Mouse (Mus musculus) midbrain, postnatal 0 days (tissue): ENCODE results near the gene Copb1. TPM values are rescaled to one million over a fixed set of nuclear protein-coding genes. Genes with fewer than 3 reads are reported as not detected.

Source experiments
- ATAC-seq: fragments of 200-750 bp; cut with Nextera tagmentation; 2 replicates; pipeline ENCODE4 v1.8.0; 2017; ENCODE audit warnings: moderate number of reproducible peaks, mild to moderate bottlenecking, moderate TSS enrichment, moderate library complexity; ENCODE audit not compliant: low FRiP score
- DNase-seq: peaks from one replicate; pipeline ENCODE4 v3.0.0-alpha.2; 2015; ENCODE audit warnings: low spot score
- H3K27ac ChIP-seq: fragments of 300-500 bp; sonication (generic); 2 replicates; pipeline ENCODE4 v1.5.1; 2014; ENCODE audit warnings: low read depth, mild to moderate bottlenecking, low read length, mixed read lengths
- H3K27me3 ChIP-seq: fragments of 300-500 bp; sonication (generic); 2 replicates; pipeline ENCODE4 v1.6.1; 2014; ENCODE audit warnings: low read length, control low read depth, mixed read lengths; ENCODE audit not compliant: insufficient read depth
- H3K36me3 ChIP-seq: fragments of 300-500 bp; sonication (generic); 2 replicates; pipeline ENCODE4 v1.6.1; 2014; ENCODE audit warnings: low read length, control low read depth, mixed read lengths; ENCODE audit not compliant: insufficient read depth
- H3K4me1 ChIP-seq: fragments of 300-500 bp; sonication (generic); 2 replicates; pipeline ENCODE4 v1.6.1; 2014; ENCODE audit warnings: mild to moderate bottlenecking, control low read depth, antibody characterized with exemption, low read length, mixed read lengths; ENCODE audit not compliant: insufficient read depth
- H3K4me2 ChIP-seq: fragments of 300-500 bp; sonication (generic); 2 replicates; pipeline ENCODE4 v1.6.1; 2014; ENCODE audit warnings: low read depth, mild to moderate bottlenecking, low read length, mixed read lengths; ENCODE audit not compliant: poor library complexity, severe bottlenecking
- H3K4me3 ChIP-seq: fragments of 300-500 bp; sonication (generic); 2 replicates; pipeline ENCODE4 v1.5.1; 2014; ENCODE audit warnings: low read depth, mild to moderate bottlenecking, low read length, moderate library complexity
- H3K9ac ChIP-seq: fragments of 300-500 bp; sonication (generic); replicated peaks from 2 replicates; pipeline ENCODE4 v1.6.1; 2014; ENCODE audit warnings: mild to moderate bottlenecking, low read length, moderate library complexity, mixed read lengths; ENCODE audit not compliant: poor library complexity, severe bottlenecking
- H3K9me3 ChIP-seq: fragments of 300-500 bp; sonication (generic); 2 replicates; pipeline ENCODE4 v1.6.1; 2016; ENCODE audit warnings: low read length, control low read depth
- CTCF ChIP-seq: IDR thresholded peaks from 2 replicates; pipeline ENCODE4 v1.5.1; 2016; ENCODE audit warnings: antibody characterized with exemption, mild to moderate bottlenecking
- WGBS: fragments of 180-500 bp; shearing (Covaris S2); extraction: QIAGEN DNeasy Blood & Tissue Kit; methylation state at CpG from one replicate; pipeline ENCODE4 v1.1.7; 2014; 5-methylcytosine and 5-hydroxymethylcytosine counted together
- polyA plus RNA-seq: library from polyadenylated mRNA; unstranded; fragments of >200 nt; fragmentation: Nextera tagmentation; extraction: Ambion mirVana; gene quantifications from 2 replicates; pipeline ENCODE4 v1.2.1, GENCODE M21; 2015
- total RNA-seq: library from RNA; depleted of rRNA; stranded (reverse); fragments of >200 nt; gene quantifications from 2 replicates; pipeline ENCODE4 v1.2.3, GENCODE M21; 2014

The Copb1 gene
- total and polyA plus RNA-seq, 2 experiments from 2014 or later: 47.1 to 65.1 TPM

DNA sequence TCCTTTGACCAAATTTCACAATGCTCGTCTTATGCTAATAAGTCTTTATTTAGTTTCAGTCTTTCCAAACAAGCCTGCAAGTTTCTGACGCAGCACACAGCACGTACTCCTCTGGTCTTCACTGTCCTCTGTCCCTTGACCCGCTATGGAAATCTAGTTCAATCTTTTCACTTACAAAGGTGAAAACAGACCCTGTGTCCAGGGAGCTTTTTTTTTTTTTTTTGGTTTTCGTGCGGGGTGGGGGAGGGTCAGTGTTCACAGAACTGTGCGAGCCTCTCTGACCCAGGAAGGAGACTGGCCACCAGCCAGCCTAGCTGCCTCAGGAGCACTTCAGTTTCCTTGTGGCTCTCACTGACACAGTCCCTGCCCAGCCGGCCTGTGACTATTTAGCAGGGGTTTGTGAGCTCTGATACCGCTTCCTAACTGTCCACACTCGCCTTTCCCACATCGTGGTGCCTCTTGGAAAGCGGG lies 38.0 kb upstream of the Copb1 start:
- TF ChIP-seq CTCF: no peak
- H3K9ac ChIP-seq: no peak overlapping the region
- no peaks in the 10 kb centered on the region for H3K9me3 ChIP-seq
- H3K4me3 ChIP-seq: no peak overlapping the region
- H3K27ac ChIP-seq: no peak overlapping the region
- peak; percentile 68 for DNase-seq
- peak overlapping the region; percentile 30 for H3K4me2 ChIP-seq
- ATAC-seq: no peak
- H3K36me3 ChIP-seq: no peaks in the 10 kb centered on the region
- H3K4me1 ChIP-seq: no peaks in the 10 kb centered on the region
- H3K27me3 ChIP-seq: no peaks in the 10 kb centered on the region
- 12% methylated on average over 12 of the region's 12 CpGs for WGBS

DNA sequence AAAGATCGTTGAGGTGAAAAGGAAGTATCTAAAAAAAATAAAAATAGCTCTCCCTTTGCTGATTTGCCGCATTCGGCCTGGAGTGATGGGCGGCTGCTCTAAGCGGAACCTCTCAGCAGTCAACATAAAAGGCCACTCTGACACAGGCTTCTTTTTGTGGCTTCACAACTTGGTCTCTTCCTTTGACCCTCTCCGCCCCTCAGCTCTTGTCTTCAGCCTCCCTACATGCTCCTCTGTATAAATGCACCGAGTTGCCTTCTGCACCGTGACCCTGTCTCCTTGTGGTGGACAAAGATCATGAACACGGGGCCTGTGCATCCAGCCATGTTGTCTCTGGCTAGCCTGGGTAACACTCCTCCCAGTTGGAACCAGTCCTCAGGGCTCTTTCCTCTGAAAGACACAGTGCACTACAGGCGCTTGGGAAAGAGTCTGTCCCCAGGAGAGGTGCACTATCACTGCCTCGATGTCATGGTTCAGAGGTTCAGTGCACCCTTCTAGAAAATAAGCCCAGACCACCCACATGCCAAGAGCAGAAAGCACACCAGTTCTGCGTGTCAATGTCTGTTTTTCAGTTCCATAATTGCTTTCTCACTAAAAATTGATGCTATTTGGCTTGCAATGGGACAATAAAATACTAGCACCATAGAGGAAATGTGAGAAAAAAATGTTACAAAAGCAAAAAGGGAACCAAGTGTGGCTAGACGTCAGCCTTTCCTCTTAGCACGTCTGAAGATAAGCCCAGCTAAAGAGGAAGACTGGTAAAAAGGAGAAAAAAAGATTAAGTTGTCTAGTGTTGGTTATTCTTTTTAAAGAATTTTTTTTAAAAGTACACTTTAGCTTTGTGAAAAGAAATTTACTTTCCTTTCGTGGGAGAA lies 37.2 kb upstream of the Copb1 start:
- ATAC-seq (no peak), DNase-seq (no peak)
- H3K27ac ChIP-seq: no peak overlapping the region
- H3K4me2 ChIP-seq: no peak overlapping the region
- no peaks in the 10 kb centered on the region for H3K36me3 ChIP-seq
- 34% methylated on average over 15 of the region's 15 CpGs for WGBS
- no peak overlapping the region for H3K9ac ChIP-seq
- H3K4me3 ChIP-seq: no peak overlapping the region
- no peaks in the 10 kb centered on the region for H3K27me3 ChIP-seq
- no peaks in the 10 kb centered on the region for H3K9me3 ChIP-seq
- no peak for TF ChIP-seq CTCF
- no peaks in the 10 kb centered on the region for H3K4me1 ChIP-seq

DNA sequence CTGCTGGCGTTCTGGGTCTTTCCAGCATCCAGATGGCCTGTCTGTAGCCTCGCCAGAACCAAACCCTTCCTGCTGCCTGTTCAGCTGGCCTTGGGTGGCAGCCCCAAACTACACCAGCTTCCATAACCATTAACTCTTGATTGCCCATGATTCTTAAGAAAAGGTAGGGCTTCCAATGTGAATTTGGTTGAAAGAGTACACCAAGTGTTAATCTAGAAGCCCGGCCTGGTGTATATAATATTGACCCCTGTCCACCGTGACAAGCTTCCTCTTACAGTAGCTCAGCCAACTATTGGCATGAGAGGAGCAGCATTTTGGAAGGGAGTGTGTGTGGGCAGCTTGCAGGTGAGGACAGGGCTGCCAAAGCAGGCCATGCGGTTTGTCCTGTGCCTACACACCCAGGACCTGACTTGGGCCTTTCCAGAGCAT lies 35.6 kb upstream of the Copb1 start:
- Histone ChIP-seq H3K4me1 (no peaks in the 10 kb centered on the region), H3K36me3 (no peaks in the 10 kb centered on the region), H3K27ac (no peak overlapping the region), H3K9ac (no peak overlapping the region), H3K9me3 (no peaks in the 10 kb centered on the region), H3K4me2 (no peak overlapping the region), H3K4me3 (no peak overlapping the region), H3K27me3 (no peaks in the 10 kb centered on the region)
- 66% methylated on average over 5 of the region's 5 CpGs for WGBS
- DNase-seq (peak; percentile 81), ATAC-seq (no peak; the same call in 1 of the 2 replicates)
- no peak for TF ChIP-seq CTCF

DNA sequence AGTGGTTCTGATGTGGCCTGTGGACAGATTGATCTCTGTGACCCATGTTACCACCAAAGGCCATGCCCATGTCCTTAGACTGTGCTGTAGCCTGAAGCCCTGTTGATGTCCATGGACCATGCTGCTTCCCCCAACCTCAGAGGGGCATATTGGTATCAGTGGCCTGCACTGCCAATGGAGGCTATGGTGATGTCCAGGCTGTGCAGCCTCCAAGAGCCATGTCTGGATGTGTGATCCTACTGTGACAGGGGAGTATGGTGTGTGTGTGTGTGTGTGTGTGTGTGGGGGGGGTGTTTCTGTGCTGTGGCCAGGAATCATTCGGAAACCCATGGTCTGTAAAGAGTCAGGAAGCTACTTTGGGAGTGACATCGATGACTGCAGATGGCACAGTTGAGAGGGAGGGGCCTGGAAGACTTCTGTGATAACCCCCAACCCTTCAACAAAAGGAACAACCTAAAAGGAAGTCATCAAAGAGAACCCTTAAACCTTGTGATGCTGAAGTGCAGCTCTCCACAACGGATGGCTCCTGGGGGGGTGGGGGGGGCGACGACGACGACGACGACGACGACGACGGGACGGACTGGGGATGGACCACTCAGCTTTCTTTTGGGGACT lies 29.9 kb upstream of the Copb1 start:
- Histone ChIP-seq H3K4me1 (no peaks in the 10 kb centered on the region), H3K9me3 (no peaks in the 10 kb centered on the region), H3K36me3 (no peaks in the 10 kb centered on the region), H3K4me3 (no peak overlapping the region), H3K4me2 (no peak overlapping the region), H3K9ac (no peak overlapping the region), H3K27ac (no peak overlapping the region), H3K27me3 (no peaks in the 10 kb centered on the region)
- DNase-seq (no peak), ATAC-seq (no peak)
- no peak for TF ChIP-seq CTCF
- WGBS: 93% methylated on average over 14 of the region's 14 CpGs

DNA sequence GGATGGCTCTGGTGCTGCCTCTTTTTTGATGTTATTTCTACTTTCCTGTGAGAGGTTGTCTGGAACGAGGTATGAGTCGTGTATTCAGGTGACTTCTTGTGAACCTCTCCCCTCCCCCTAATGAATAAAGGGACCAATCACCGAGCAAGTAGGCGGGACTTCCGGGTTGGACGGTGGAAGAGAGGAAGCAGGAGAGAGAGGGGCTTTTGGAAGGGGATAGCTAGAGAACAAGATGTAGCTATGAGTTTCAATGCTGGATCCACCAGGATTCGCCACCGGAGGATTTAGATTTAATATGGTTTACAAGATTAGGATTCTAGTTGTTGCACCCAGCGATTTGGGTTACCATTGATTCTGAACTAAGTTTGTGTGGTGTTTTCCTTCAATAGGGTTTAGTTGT lies 28.5 kb upstream of the Copb1 start:
- Histone ChIP-seq H3K4me3 (no peak overlapping the region), H3K9me3 (no peaks in the 10 kb centered on the region), H3K9ac (no peak overlapping the region), H3K27me3 (no peaks in the 10 kb centered on the region), H3K36me3 (no peaks in the 10 kb centered on the region), H3K27ac (no peak overlapping the region), H3K4me1 (no peaks in the 10 kb centered on the region), H3K4me2 (no peak overlapping the region)
- ATAC-seq (no peak), DNase-seq (no peak)
- TF ChIP-seq CTCF: no peak
- WGBS: 81% methylated on average over 9 of the region's 9 CpGs

DNA sequence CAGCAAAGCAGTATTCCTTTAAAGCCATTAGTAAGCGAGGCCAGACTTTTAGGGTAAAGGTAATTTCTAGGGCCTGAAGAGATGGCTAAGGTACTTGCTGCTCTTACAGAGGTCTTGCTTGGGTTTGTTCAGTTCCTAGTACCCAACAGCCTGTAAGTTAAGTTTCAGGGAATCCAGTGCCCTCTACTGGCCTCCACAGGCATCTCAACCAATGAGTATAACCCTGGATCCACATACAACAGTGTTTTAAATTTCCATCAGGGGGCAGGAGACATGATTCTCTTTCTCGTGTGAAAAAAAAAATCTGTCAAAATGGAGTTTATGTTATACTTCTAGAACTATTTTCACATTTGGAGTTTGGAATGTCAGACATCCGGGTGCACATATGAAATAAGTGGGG lies 27.2 kb upstream of the Copb1 start:
- WGBS: 57% methylated on average over 3 of the region's 3 CpGs
- H3K9ac ChIP-seq: no peak overlapping the region
- H3K4me2 ChIP-seq: no peak overlapping the region
- no peaks in the 10 kb centered on the region for H3K9me3 ChIP-seq
- no peak overlapping the region for H3K27ac ChIP-seq
- peak; percentile 76 for TF ChIP-seq CTCF
- no peak overlapping the region for H3K4me3 ChIP-seq
- DNase-seq: peak; percentile 68
- no peaks in the 10 kb centered on the region for H3K4me1 ChIP-seq
- no peaks in the 10 kb centered on the region for H3K27me3 ChIP-seq
- H3K36me3 ChIP-seq: no peaks in the 10 kb centered on the region
- ATAC-seq: no peak
